Mouse (Mus musculus): Measurements from ENCODE around the gene Ltb4r2. TPM values are rescaled to one million over a fixed set of nuclear protein-coding genes. Genes with fewer than 3 reads are reported as not detected.

Gene Ltb4r2
- total RNA-seq, 2 experiments from 2014 or later, result 0.13 to 0.20 TPM

DNA sequence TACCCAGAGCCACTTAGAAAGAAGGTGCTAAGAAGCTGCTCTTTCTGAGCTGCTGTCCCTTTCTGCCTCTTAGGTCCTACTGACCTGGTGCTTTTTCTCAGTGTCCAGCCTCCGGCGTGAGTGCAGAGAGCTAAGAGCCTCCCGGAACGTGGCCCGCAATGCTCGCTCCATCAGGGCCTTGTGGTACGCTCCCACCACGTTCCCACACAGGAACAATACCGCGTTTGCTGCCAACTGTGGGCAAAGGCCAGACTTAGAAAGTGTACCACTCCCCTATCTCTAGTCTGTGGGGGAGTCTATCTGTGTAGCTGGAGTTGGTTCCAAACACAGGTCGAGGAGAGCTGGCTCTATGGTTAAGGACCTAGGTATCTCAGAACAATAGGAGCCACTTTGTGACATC, 19.5 kb downstream of the Ltb4r2 start:
- peak; percentile 10 to 13 for DNase-seq (ENCODE audit: low spot score in 2 of 2)

- DNase-seq (ENCODE audit: low spot score in 2 of 2), result peak; percentile 31 to 55
Observed at GRCm38 (mm10) chr14:55781310-55781709, 20.1 kb downstream of the Ltb4r2 start.

GRCm38 (mm10) chr14:55782361-55782960, 21.2 kb downstream of the Ltb4r2 start:
- peak; percentile 11 to 14 for DNase-seq (ENCODE audit: low spot score in 2 of 2)

GRCm38 (mm10) chr14:55783171-55783957, 22.1 kb downstream of the Ltb4r2 start:
- peak; percentile 17 to 28 for DNase-seq (ENCODE audit: low spot score in 2 of 2)

DNA sequence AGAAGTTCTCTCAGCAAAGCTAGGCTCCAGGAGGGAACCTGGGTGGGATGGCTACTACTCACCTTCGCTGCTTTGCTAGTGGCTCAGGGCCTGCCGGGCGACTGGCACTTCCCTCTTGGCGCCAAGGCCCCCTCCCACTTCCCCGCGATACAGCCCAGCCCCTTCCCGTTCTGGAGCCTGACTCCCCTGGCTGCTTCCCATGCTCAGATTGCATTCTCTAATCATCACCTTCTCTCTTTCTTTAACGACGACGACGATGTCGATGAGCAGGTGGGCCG, 22.7 kb downstream of the Ltb4r2 start, which contains the start of gene Adcy4:
Gene Adcy4 (minus strand): TSS at position 138 of the 278 bp plus-strand sequence.
- DNase-seq (ENCODE audit: low spot score in 2 of 2), result peak; percentile 13 to 14

DNA sequence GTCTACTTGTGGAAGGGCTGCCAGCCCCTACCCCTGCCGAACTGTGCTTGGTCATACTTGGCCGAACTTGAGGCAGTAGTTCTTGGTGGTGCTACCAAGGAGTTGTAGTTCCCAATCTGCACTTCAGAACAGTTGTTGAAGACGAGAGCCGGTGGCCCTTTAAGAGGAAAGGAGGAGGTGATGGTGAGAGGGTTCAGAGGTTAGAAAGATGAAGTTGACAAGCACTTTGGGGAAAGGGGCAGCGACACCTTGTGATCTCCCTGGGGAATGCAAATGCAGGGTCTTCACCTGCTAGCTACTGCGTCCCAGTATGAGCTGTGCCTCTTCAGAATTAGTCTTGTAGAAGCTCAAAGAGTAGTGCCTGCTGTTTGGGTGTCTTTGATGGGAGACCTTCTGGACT, 24.0 kb downstream of the Ltb4r2 start:
- DNase-seq (ENCODE audit: low spot score in 2 of 2), result peak in 1 of 2 experiments; percentile 6

GRCm38 (mm10) chr14:55787731-55788130, 26.5 kb downstream of the Ltb4r2 start:
- peak in 1 of 2 experiments; percentile 8 for DNase-seq (ENCODE audit: low spot score in 2 of 2)

DNA sequence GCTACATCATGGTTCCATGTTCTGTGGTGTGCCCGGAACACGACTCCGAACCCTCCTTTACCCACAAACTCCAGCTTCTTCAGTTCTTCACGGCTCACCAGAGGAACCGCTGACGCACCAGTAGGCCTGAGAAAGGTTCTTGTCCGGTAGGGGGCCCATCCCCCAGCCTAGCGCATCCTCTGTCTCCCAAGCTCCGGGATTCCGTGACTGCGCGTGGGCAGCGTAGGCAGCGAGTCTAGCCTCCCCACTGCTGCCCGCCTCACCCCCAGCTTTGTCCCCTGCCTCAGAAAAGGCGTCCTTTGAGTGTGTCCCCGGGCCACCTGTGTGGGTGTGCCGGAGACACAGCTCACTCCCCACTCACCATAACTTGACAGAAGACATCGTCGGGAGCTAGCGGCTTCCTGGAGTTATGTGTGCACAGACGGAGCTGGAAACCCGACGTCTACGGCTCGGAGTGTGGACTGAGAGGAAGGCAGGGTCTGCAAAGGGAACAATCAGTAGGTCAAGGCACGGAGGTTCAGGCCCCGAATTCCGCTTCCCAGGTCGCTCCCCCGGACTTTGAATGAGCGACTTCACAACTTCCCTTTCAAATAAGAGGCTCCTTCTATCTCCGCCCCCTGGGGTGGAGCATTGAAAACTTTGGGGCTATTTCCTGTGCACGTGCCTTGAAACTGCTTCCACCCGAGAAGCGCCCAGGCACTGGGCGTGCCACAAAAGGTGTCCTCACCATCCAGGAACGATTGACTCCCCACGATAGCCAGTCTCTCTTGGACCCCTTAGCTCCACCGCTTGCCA, 27.2 kb downstream of the Ltb4r2 start, which contains the start of gene Ripk3:
Gene Ripk3 (minus strand): TSS at position 610 of the 795 bp plus-strand sequence.
- DNase-seq (ENCODE audit: low spot score in 2 of 2), result peak in 1 of 2 experiments; percentile 32

DNA sequence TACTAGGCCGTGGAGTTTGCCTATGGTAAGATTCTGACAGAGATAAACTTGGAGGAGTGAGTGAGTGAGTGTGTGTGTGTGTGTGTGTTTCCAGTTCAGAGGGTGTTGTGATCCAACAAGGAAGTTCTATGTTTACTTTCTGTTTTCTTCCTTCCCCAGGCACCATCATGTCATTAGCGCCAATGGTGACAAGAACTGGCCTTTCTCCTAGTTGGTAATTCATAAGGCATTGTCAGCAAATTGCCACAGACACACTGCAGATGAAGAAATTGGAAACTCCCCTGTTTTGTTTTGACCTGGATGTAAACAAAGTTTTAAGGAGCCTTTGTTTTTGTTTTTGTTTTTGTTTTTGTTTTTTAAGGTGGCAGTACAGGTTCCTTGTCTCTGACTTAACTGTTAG, 32.2 kb downstream of the Ltb4r2 start:
- DNase-seq (ENCODE audit: low spot score in 2 of 2), result no peak

DNA sequence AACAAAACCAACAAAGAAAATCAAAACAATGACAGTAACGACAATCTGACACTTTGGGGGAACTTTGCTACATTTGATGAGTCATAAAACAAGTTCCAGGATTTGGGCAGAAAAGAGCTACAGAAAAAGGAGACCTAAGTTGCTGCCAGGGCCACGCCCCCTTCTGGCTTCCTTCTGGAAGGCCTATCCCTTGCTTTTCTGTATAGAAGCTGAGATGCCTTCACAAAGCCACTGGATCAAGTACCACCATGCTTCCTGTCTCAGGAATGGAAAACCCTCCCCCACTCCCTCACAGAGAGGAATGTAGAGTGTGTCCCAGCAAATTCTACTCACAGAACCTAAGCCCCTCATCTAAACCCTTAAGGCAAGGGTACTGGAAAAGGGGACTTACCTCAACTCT, 32.7 kb downstream of the Ltb4r2 start:
- DNase-seq (ENCODE audit: low spot score in 2 of 2), result peak in 1 of 2 experiments; percentile 15

DNA sequence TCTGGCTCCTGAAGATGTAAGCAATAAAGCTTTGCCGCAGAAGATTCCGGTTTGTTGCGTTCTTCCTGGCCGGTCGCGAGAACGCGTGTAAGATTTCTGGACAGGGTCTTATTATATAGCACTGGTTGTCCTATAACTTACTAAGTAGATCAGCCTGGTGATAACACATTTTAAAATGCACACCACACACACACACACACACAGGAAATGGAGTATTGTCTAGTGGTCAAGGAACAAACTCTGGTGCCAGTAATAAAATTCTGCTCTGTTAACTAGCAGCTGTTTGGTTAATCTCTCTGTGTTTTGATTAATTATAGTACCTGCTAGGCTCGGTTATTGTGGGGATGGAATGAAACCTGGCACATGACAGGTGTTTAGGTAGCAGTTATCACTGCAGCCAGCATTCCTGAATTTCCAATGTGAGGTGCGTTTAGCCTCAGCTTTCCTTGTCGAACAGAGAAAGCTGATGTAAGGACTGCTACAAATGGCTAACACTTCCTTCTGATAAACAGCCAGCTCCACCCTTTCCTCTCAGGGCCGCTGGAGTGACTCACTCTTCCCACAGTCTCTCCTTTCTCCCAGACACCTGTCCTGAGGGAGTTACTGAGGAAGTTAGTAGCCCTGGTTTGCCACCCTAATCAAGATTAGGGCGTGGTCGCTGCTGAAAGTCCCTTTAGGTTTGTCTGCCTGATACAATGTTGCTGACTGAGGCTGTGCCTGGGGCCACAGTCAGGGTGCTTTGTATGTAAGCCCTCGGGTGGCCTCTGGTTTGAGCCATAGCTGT, 34.3 kb downstream of the Ltb4r2 start:
- DNase-seq (ENCODE audit: low spot score in 2 of 2), result peak in 1 of 2 experiments; percentile 6

Other genes with a start within 250 kb of the Ltb4r2 start
- not detected for gene Nrl, start 236.4 kb upstream of the Ltb4r2 start, total RNA-seq (2021)
- 10 to 100 TPM; 21.6 to 21.8 TPM for gene Pck2, start 221.2 kb upstream of the Ltb4r2 start, total RNA-seq (2021)
- 10 to 100 TPM; 44.5 to 54.3 TPM for gene Dcaf11, start 201.4 kb upstream of the Ltb4r2 start, total RNA-seq (2021)
- 1 to 10 TPM in 1 of 2 experiments, not detected in 1; 1.4 TPM for gene A730061H03Rik, start 201.0 kb upstream of the Ltb4r2 start, total RNA-seq (2021)
- 100 to 1,000 TPM; 294 to 332 TPM for gene Fitm1, start 185.8 kb upstream of the Ltb4r2 start, total RNA-seq (2021)
- 10 to 100 TPM; 82.0 to 88.4 TPM for gene Psme1, start 183.3 kb upstream of the Ltb4r2 start, total RNA-seq (2021)
- 10 to 100 TPM; 49.1 to 53.6 TPM for gene Emc9, start 176.1 kb upstream of the Ltb4r2 start, total RNA-seq (2021)
- gene Psme2, start 170.3 kb upstream of the Ltb4r2 start, total RNA-seq (2021), result 100 to 1,000 TPM; 124 to 153 TPM
- gene Rnf31, start 169.7 kb upstream of the Ltb4r2 start, total RNA-seq (2021), result 10 to 100 TPM; 21.2 to 22.4 TPM
- 1 to 10 TPM; 7.0 to 9.0 TPM for gene Irf9, start 157.9 kb upstream of the Ltb4r2 start, total RNA-seq (2021)
- gene Rec8, start 143.4 kb upstream of the Ltb4r2 start, total RNA-seq (2021), result 1 to 10 TPM; 2.7 to 3.2 TPM
- 100 to 1,000 TPM in 1 of 2 experiments, 10 to 100 TPM in 1; 97.6 to 104 TPM for gene Ipo4, start 125.5 kb upstream of the Ltb4r2 start, total RNA-seq (2021)
- 1 to 10 TPM; 1.7 to 2.4 TPM for gene Gm49378, start 123.5 kb upstream of the Ltb4r2 start, total RNA-seq (2021)
- gene Tm9sf1, start 117.6 kb upstream of the Ltb4r2 start, total RNA-seq (2021), result 10 to 100 TPM; 46.8 to 47.8 TPM
- 1 to 10 TPM; 1.4 to 2.0 TPM for gene Tssk4, start 111.2 kb upstream of the Ltb4r2 start, total RNA-seq (2021)
- 10 to 100 TPM; 27.2 to 27.5 TPM for gene Mdp1, start 100.9 kb upstream of the Ltb4r2 start, total RNA-seq (2021)
- 10 to 100 TPM; 12.7 to 13.9 TPM for gene Gmpr2, start 89.5 kb upstream of the Ltb4r2 start, total RNA-seq (2021)
- 100 to 1,000 TPM; 257 to 278 TPM for gene Nedd8, start 89.3 kb upstream of the Ltb4r2 start, total RNA-seq (2021)
- 10 to 100 TPM; 21.6 to 21.7 TPM for gene Tinf2, start 79.6 kb upstream of the Ltb4r2 start, total RNA-seq (2021)
- under 1 TPM; 0.39 to 0.49 TPM for gene Tgm1, start 47.5 kb upstream of the Ltb4r2 start, total RNA-seq (2021)
- gene Rabggta, start 39.2 kb upstream of the Ltb4r2 start, total RNA-seq (2021), result 10 to 100 TPM; 10.9 to 12.8 TPM
- gene Dhrs1, start 15.7 kb upstream of the Ltb4r2 start, total RNA-seq (2021), result 10 to 100 TPM; 40.1 to 41.3 TPM
- gene Nop9, start 15.7 kb upstream of the Ltb4r2 start, total RNA-seq (2021), result 10 to 100 TPM; 16.9 to 18.5 TPM
- under 1 TPM in 1 of 2 experiments, not detected in 1; 0.36 TPM for gene Cideb, start 3.0 kb upstream of the Ltb4r2 start, total RNA-seq (2021)
- under 1 TPM; 0.49 to 0.64 TPM for gene Ltb4r1, start 4.5 kb downstream of the Ltb4r2 start, total RNA-seq (2021)
- 10 to 100 TPM in 1 of 2 experiments, 1 to 10 TPM in 1; 9.2 to 11.3 TPM for gene Adcy4, start 22.7 kb downstream of the Ltb4r2 start, total RNA-seq (2021)
- 10 to 100 TPM in 1 of 2 experiments, 1 to 10 TPM in 1; 9.4 to 10.7 TPM for gene Ripk3, start 27.4 kb downstream of the Ltb4r2 start, total RNA-seq (2021)
- 10 to 100 TPM; 23.0 to 26.0 TPM for gene Nfatc4, start 61.7 kb downstream of the Ltb4r2 start, total RNA-seq (2021)
- 10 to 100 TPM; 27.5 to 33.0 TPM for gene Nynrin, start 92.6 kb downstream of the Ltb4r2 start, total RNA-seq (2021)
- under 1 TPM; 0.47 to 0.52 TPM for gene Cbln3, start 123.0 kb downstream of the Ltb4r2 start, total RNA-seq (2021)
- 10 to 100 TPM; 15.7 to 16.9 TPM for gene Khnyn, start 123.5 kb downstream of the Ltb4r2 start, total RNA-seq (2021)
- gene Sdr39u1, start 138.9 kb downstream of the Ltb4r2 start, total RNA-seq (2021), result 10 to 100 TPM; 45.7 to 50.1 TPM
- gene Cma1, start 183.2 kb downstream of the Ltb4r2 start, total RNA-seq (2021), result 10 to 100 TPM; 70.9 to 91.6 TPM
- gene Cma2, start 189.6 kb downstream of the Ltb4r2 start, total RNA-seq (2021), result 1 to 10 TPM; 3.7 to 4.2 TPM

Measured in gastrocnemius, postnatal 4 days (tissue).